Mouse (Mus musculus) thymus, adult 2 months (tissue): ENCODE results near the gene Clic5. TPM values are rescaled to one million over a fixed set of nuclear protein-coding genes. Genes with fewer than 3 reads are reported as not detected.
A peak's percentile ranks its signal among the peaks of the same experiment; 100 is the strongest.

ENCODE experiments used
- DNase-seq: peaks from one replicate; pipeline ENCODE4 v3.0.0; 2021
- H3K27ac ChIP-seq: fragments of 200-500 bp; 2 replicates; pipeline ENCODE4 v1.5.1; 2012; ENCODE audit warnings: low read length, control low read depth; ENCODE audit not compliant: control insufficient read depth, insufficient read depth
- H3K27me3 ChIP-seq: fragments of 200-500 bp; 2 replicates; pipeline ENCODE4 v1.6.1; 2012; ENCODE audit warnings: mild to moderate bottlenecking, low read length, moderate library complexity, mixed read lengths; ENCODE audit not compliant: control insufficient read depth, insufficient read depth
- H3K36me3 ChIP-seq: fragments of 200-500 bp; 2 replicates; pipeline ENCODE4 v1.6.1; 2012; ENCODE audit warnings: mild to moderate bottlenecking, low read length, moderate library complexity; ENCODE audit not compliant: control insufficient read depth, insufficient read depth
- H3K4me1 ChIP-seq: fragments of 200-500 bp; replicated peaks from 2 replicates; pipeline ENCODE4 v1.6.1; 2012; ENCODE audit warnings: low read length; ENCODE audit not compliant: control insufficient read depth, insufficient read depth
- H3K4me3 ChIP-seq: fragments of 200-500 bp; 2 replicates; pipeline ENCODE4 v1.5.1; 2012; ENCODE audit warnings: mild to moderate bottlenecking, low read length, control low read depth, moderate library complexity; ENCODE audit not compliant: control insufficient read depth, insufficient read depth
- CTCF ChIP-seq: fragments of 200-500 bp; IDR thresholded peaks from 2 replicates; pipeline ENCODE4 v1.5.1; 2012; ENCODE audit warnings: mild to moderate bottlenecking, control low read depth, low read length, moderate library complexity, borderline replicate concordance; ENCODE audit not compliant: control insufficient read depth, poor library complexity, insufficient read depth; ENCODE audit errors: extremely low read depth
- POLR2A ChIP-seq: fragments of 200-500 bp; IDR thresholded peaks from 2 replicates; pipeline ENCODE4 v1.6.1; 2012; ENCODE audit warnings: mild to moderate bottlenecking, low read length, control low read depth, moderate library complexity; ENCODE audit not compliant: control insufficient read depth, poor library complexity, insufficient read depth; ENCODE audit errors: extremely low read depth
- WGBS: fragments of 180-500 bp; shearing (Covaris S2); methylation state at CpG from one replicate; pipeline ENCODE4 v1.1.7; 2018; 5-methylcytosine and 5-hydroxymethylcytosine counted together
- polyA plus RNA-seq: library from polyadenylated mRNA; depleted of rRNA; stranded (reverse); fragments of >200 nt; gene quantifications from 2 replicates; pipeline ENCODE4 v1.2.3, GENCODE M21; 2012; rRNA removed

Clic5 gene
- 6.3 and 7.7 TPM in 2 replicates for polyA plus RNA-seq

DNA sequence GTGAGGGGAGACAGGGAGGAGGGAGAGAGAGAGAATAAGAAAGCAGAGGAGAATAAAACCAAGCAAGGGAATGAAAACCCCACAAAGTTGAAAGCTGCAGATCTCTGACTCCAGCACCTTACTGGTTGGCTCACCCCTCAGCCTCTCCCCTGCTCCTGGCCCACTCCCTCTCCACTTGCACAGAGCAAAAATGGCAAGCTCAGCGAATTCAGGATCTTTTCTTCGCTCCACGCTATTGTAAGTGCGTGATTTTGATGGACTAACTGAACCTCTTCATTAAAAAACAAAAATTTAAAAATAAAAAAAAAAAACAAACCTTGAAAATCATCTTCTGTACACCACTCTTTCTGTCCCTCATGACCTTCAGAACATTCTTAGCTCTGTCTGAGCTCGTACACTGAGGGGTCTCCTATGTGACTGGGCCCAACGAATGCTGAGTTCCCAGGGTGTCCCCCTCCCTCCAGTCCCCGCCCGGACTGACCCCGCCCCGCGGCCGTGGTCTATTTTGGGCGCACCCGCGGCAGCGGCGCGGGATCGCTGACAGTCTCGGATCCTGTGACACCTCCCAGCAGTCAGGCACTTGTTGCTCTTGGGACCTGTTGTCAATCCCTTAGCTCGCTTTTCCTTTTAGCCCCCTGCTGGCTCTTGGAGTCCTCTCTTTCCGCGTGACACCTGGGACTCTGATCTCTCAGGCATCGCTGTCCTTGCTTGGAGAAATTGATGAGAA lies at the start of gene Clic5:
TSS of gene Clic5 (plus strand) at position 543 of the 727 bp plus-strand sequence.
- Histone ChIP-seq H3K4me1 (0 out of 2 replicates have a peak, but pooled peaks cover 8% of the 10 kb centered on the region), H3K36me3 (no peaks in the 10 kb centered on the region), H3K27ac (no peak within 1 kb of the TSS), H3K4me3 (peak within 1 kb of the TSS; percentile 45), H3K27me3 (no peaks in the 10 kb centered on the region)
- WGBS = 8% methylated on average over 24 of the region's 24 CpGs
- DNase-seq = peak; percentile 40
- TF ChIP-seq POLR2A (no peak), CTCF (peak; percentile 10; the same call in 1 of the 2 replicates)

DNA sequence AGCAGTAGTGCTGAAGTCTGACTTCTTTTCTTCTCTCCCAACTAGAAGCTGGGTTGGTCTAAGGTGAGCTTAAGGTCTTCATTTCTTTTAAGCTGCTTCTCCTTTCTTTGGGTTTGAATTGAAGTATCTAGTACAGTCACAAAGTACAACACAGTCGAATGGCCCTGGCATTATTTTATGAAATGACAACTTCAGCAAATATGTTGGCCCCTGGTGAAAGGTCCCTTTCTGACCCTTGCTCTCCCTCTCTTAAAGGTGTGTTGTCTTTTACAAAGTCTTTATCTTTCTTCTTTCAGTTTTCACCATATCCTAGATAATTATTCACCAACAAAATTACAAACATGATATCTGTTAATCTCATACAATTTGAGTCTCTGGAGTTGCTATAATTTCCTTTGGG lies 42.6 kb upstream of the Clic5 start:
- H3K36me3 ChIP-seq = no peaks in the 10 kb centered on the region
- no peak overlapping the region for H3K27ac ChIP-seq
- no peaks in the 10 kb centered on the region for H3K27me3 ChIP-seq
- H3K4me1 ChIP-seq = no peaks in the 10 kb centered on the region
- no peak for DNase-seq
- H3K4me3 ChIP-seq = no peak overlapping the region
- 86% methylated on average over 1 of the region's 1 CpGs for WGBS
- TF ChIP-seq CTCF (no peak), POLR2A (no peak)

DNA sequence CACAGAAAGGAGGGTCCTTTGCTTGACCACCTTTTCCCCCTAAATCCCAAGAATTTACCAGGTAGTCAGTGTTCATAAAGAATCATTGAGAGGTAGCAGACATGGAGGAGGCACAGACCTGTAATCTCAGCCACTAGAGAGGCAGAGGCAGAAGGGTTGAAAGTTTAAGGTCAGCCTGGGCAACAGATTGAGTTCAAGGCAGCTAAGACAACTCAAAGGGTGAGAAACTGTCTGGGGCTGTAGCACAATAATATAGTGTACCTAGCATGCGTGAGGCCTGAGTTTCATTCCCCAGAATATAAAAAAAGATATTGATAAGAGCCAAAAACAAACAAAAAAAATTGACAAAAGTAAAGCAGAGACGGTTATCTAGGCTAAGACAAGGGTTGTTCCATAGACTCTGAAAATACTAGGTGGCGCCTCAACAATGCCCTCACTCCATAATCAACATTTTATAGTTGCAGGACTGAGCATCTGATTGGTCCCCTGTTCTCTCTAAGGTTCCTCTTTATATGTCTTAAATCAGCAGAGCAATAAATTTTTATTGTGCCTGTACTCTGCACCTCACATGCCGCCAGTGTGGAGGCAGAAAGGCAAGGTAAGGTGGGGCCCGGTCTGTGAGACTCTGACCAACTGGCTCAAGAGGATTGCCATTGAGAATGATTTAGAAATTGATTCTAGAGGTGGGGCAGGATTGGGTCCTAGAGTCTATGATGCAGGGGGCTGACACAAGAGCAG lies 40.1 kb upstream of the Clic5 start:
- Histone ChIP-seq H3K27me3 (no peaks in the 10 kb centered on the region), H3K4me3 (no peak overlapping the region), H3K4me1 (no peaks in the 10 kb centered on the region), H3K27ac (no peak overlapping the region), H3K36me3 (no peaks in the 10 kb centered on the region)
- TF ChIP-seq CTCF (no peak), POLR2A (no peak)
- WGBS = 97% methylated on average over 5 of the region's 5 CpGs
- DNase-seq = no peak

- Histone ChIP-seq H3K4me1 (no peaks in the 10 kb centered on the region), H3K27ac (no peak overlapping the region), H3K4me3 (no peak overlapping the region), H3K36me3 (no peaks in the 10 kb centered on the region), H3K27me3 (no peaks in the 10 kb centered on the region)
- no peak for TF ChIP-seq POLR2A
- peak; percentile 35; the same call in 1 of the 2 replicates for TF ChIP-seq CTCF
- WGBS = 81% methylated on average over 3 of the region's 3 CpGs
- peak; percentile 49 for DNase-seq
Measured at GRCm38 (mm10) chr17:44151130-44151529, 37.3 kb upstream of the Clic5 start.

DNA sequence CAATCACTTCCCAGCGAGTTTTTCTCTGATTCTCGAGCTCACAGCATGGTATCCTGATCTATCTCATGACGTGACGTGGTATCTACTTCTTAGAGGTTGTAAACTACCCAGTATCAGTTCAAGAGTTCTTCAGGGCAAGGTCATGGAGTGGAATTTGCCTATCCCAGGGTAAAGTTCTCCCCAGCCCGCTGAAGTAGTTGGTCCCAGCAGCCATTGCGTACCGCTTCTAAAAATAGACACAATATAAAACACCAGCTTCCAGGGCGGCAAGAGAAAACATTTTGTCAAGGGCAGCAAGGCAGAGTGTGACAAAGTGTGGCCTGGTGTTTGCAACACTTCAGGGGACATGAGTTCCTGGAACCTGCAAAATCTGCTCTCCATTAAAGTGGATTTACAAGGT lies 36.5 kb upstream of the Clic5 start:
- H3K4me1 ChIP-seq = no peaks in the 10 kb centered on the region
- no peaks in the 10 kb centered on the region for H3K27me3 ChIP-seq
- DNase-seq = no peak
- H3K4me3 ChIP-seq = no peak overlapping the region
- WGBS = 93% methylated on average over 8 of the region's 8 CpGs
- no peak overlapping the region for H3K27ac ChIP-seq
- no peaks in the 10 kb centered on the region for H3K36me3 ChIP-seq
- TF ChIP-seq POLR2A (no peak), CTCF (no peak)

- DNase-seq = no peak
- TF ChIP-seq CTCF (no peak), POLR2A (no peak)
- no peak overlapping the region for H3K27ac ChIP-seq
- WGBS = 92% methylated on average over 5 of the region's 5 CpGs
- no peaks in the 10 kb centered on the region for H3K4me1 ChIP-seq
- no peaks in the 10 kb centered on the region for H3K27me3 ChIP-seq
- no peak overlapping the region for H3K4me3 ChIP-seq
- H3K36me3 ChIP-seq = no peaks in the 10 kb centered on the region
Measured at GRCm38 (mm10) chr17:44153871-44154270, 34.5 kb upstream of the Clic5 start.

DNA sequence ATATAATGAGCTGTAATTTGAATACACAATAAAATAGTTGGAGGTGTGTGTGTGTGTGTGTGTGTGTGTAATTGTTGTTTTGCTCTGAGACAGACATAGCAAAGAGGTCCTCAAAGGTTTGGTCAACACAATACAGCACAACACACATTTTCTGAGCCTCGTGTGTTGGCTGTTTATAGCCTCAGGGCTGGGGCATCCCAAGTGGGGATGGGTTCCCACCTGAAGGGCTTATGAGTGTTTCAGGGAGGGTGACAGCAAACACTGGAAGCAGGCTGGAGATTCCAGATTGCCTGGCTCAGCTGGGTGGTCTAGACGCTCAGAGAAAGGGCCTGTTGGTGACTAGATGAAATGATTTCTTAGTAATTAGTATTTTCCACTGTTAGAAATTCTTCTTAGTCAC lies 33.2 kb upstream of the Clic5 start:
- WGBS = 96% methylated on average over 2 of the region's 2 CpGs
- H3K27ac ChIP-seq = no peak overlapping the region

More for the DNA sequence above, 33.2 kb upstream of the Clic5 start:
- TF ChIP-seq POLR2A (no peak), CTCF (no peak)
- DNase-seq = no peak
- no peak overlapping the region for H3K4me3 ChIP-seq
- no peaks in the 10 kb centered on the region for H3K4me1 ChIP-seq
- H3K27me3 ChIP-seq = no peaks in the 10 kb centered on the region
- H3K36me3 ChIP-seq = no peaks in the 10 kb centered on the region
